Mouse (Mus musculus): ENCODE data around the gene Dmwd. TPM values are rescaled to one million over a fixed set of nuclear protein-coding genes. Genes with fewer than 3 reads are reported as not detected.

The Dmwd gene
- polyA plus RNA-seq, 1 experiment from 2014 or later = 18.0 TPM

GRCm38 (mm10) chr7:19100290-19100689 is 24.3 kb downstream of the Dmwd start:
- Histone ChIP-seq H3K4me1 (peaks cover 25% of the 10 kb centered on the region), H3K4me3 (no peak overlapping the region), H3K36me3 (peaks cover 17% of the 10 kb centered on the region; the same call in 1 of the 2 replicates), H3K27ac (no peak overlapping the region), H3K9me3 (no peaks in the 10 kb centered on the region; the same call in 1 of the 2 replicates), H3K27me3 (ENCODE audit: insufficient read depth, poor library complexity, severe bottlenecking) (no peaks in the 10 kb centered on the region)
- DNase-seq (ENCODE audit: low spot score) = no peak
- WGBS = 86% methylated on average over 1 of the region's 1 CpGs

- DNase-seq (ENCODE audit: low spot score) = no peak
- H3K4me3 ChIP-seq = no peak overlapping the region
- no peak overlapping the region for H3K27ac ChIP-seq
- H3K27me3 ChIP-seq (ENCODE audit: insufficient read depth, poor library complexity, severe bottlenecking) = no peaks in the 10 kb centered on the region
- H3K36me3 ChIP-seq = 0 out of 2 replicates have a peak, but pooled peaks cover 4% of the 10 kb centered on the region
- peaks cover 12% of the 10 kb centered on the region; the same call in 1 of the 2 replicates for H3K4me1 ChIP-seq
- no peaks in the 10 kb centered on the region; the same call in 1 of the 2 replicates for H3K9me3 ChIP-seq
Observed at GRCm38 (mm10) chr7:19103741-19104140, 27.7 kb downstream of the Dmwd start.

GRCm38 (mm10) chr7:19104486-19104885 is 28.5 kb downstream of the Dmwd start:
- DNase-seq (ENCODE audit: low spot score) = no peak
- H3K9me3 ChIP-seq = no peaks in the 10 kb centered on the region; the same call in 1 of the 2 replicates
- no peak overlapping the region for H3K27ac ChIP-seq
- no peaks in the 10 kb centered on the region for H3K27me3 ChIP-seq (ENCODE audit: insufficient read depth, poor library complexity, severe bottlenecking)
- 72% methylated on average over 2 of the region's 2 CpGs for WGBS
- H3K4me3 ChIP-seq = no peak overlapping the region
- peaks cover 10% of the 10 kb centered on the region; the same call in 1 of the 2 replicates for H3K4me1 ChIP-seq
- 0 out of 2 replicates have a peak, but pooled peaks cover 4% of the 10 kb centered on the region for H3K36me3 ChIP-seq

- Histone ChIP-seq H3K36me3 (0 out of 2 replicates have a peak, but pooled peaks cover 4% of the 10 kb centered on the region), H3K27me3 (ENCODE audit: insufficient read depth, poor library complexity, severe bottlenecking) (no peaks in the 10 kb centered on the region), H3K4me3 (no peak overlapping the region), H3K4me1 (peaks cover 10% of the 10 kb centered on the region; the same call in 1 of the 2 replicates), H3K9me3 (no peaks in the 10 kb centered on the region; the same call in 1 of the 2 replicates), H3K27ac (no peak overlapping the region)
- WGBS = 54% methylated on average over 3 of the region's 3 CpGs
- no peak for DNase-seq (ENCODE audit: low spot score)
Observed at GRCm38 (mm10) chr7:19107436-19107835, 31.4 kb downstream of the Dmwd start.

GRCm38 (mm10) chr7:19109565-19109964 is 33.5 kb downstream of the Dmwd start:
- 72% methylated on average over 1 of the region's 1 CpGs for WGBS
- Histone ChIP-seq H3K27me3 (ENCODE audit: insufficient read depth, poor library complexity, severe bottlenecking) (no peaks in the 10 kb centered on the region), H3K4me1 (peaks cover 10% of the 10 kb centered on the region; the same call in 1 of the 2 replicates), H3K4me3 (no peak overlapping the region), H3K9me3 (no peaks in the 10 kb centered on the region), H3K27ac (no peak overlapping the region), H3K36me3 (no peaks in the 10 kb centered on the region)
- DNase-seq (ENCODE audit: low spot score) = no peak

GRCm38 (mm10) chr7:19118028-19118771 is 42.2 kb downstream of the Dmwd start, which contains the start of gene Gm4969:
TSS of gene Gm4969 (minus strand) at chr7:19118368.
- Histone ChIP-seq H3K9me3 (no peaks in the 10 kb centered on the region; the same call in 1 of the 2 replicates), H3K4me1 (peaks cover 23% of the 10 kb centered on the region), H3K4me3 (peak within 1 kb of the TSS; percentile 49), H3K27ac (peak within 1 kb of the TSS; percentile 78), H3K36me3 (no peaks in the 10 kb centered on the region; the same call in 1 of the 2 replicates), H3K27me3 (ENCODE audit: insufficient read depth, poor library complexity, severe bottlenecking) (0 out of 2 replicates have a peak, but pooled peaks cover 4% of the 10 kb centered on the region)
- 19% methylated on average over 64 of the region's 64 CpGs for WGBS
- DNase-seq (ENCODE audit: low spot score) = peak; percentile 88

- H3K27me3 ChIP-seq (ENCODE audit: insufficient read depth, poor library complexity, severe bottlenecking) = 0 out of 2 replicates have a peak, but pooled peaks cover 4% of the 10 kb centered on the region
- WGBS = 86% methylated on average over 8 of the region's 8 CpGs
- H3K4me3 ChIP-seq = peak overlapping the region; percentile 85; the same call in 1 of the 2 replicates
- 0 out of 2 replicates have a peak overlapping the region, but pooled peaks have one; percentile 49 for H3K27ac ChIP-seq
- no peak for DNase-seq (ENCODE audit: low spot score)
- H3K4me1 ChIP-seq = peaks cover 23% of the 10 kb centered on the region
- H3K9me3 ChIP-seq = no peaks in the 10 kb centered on the region; the same call in 1 of the 2 replicates
- H3K36me3 ChIP-seq = no peaks in the 10 kb centered on the region; the same call in 1 of the 2 replicates
Observed at GRCm38 (mm10) chr7:19119083-19119482, 43.1 kb downstream of the Dmwd start.

GRCm38 (mm10) chr7:19119631-19120429 is 43.8 kb downstream of the Dmwd start, which contains the start of gene Fbxo46:
TSS of gene Fbxo46 (plus strand) at chr7:19119859.
- H3K27me3 ChIP-seq (ENCODE audit: insufficient read depth, poor library complexity, severe bottlenecking) = 0 out of 2 replicates have a peak, but pooled peaks cover 4% of the 10 kb centered on the region
- H3K36me3 ChIP-seq = no peaks in the 10 kb centered on the region; the same call in 1 of the 2 replicates
- peaks cover 23% of the 10 kb centered on the region for H3K4me1 ChIP-seq
- peak within 1 kb of the TSS; percentile 85 for H3K4me3 ChIP-seq
- no peaks in the 10 kb centered on the region; the same call in 1 of the 2 replicates for H3K9me3 ChIP-seq
- peak; percentile 98 for DNase-seq (ENCODE audit: low spot score)
- WGBS = 2% methylated on average over 34 of the region's 34 CpGs
- H3K27ac ChIP-seq = peak within 1 kb of the TSS; percentile 89

- WGBS = 93% methylated on average over 4 of the region's 4 CpGs
- Histone ChIP-seq H3K27ac (no peak overlapping the region), H3K36me3 (peaks cover 6% of the 10 kb centered on the region; the same call in 1 of the 2 replicates), H3K9me3 (no peaks in the 10 kb centered on the region; the same call in 1 of the 2 replicates), H3K27me3 (ENCODE audit: insufficient read depth, poor library complexity, severe bottlenecking) (0 out of 2 replicates have a peak, but pooled peaks cover 4% of the 10 kb centered on the region), H3K4me1 (peaks cover 23% of the 10 kb centered on the region), H3K4me3 (no peak overlapping the region)
- no peak for DNase-seq (ENCODE audit: low spot score)
Observed at GRCm38 (mm10) chr7:19121686-19122085, 45.7 kb downstream of the Dmwd start.

GRCm38 (mm10) chr7:19124713-19125112 is 48.7 kb downstream of the Dmwd start:
- Histone ChIP-seq H3K27me3 (ENCODE audit: insufficient read depth, poor library complexity, severe bottlenecking) (no peaks in the 10 kb centered on the region), H3K36me3 (peaks cover 28% of the 10 kb centered on the region), H3K4me1 (peaks cover 16% of the 10 kb centered on the region), H3K27ac (no peak overlapping the region), H3K9me3 (no peaks in the 10 kb centered on the region), H3K4me3 (no peak overlapping the region)
- 90% methylated on average over 6 of the region's 6 CpGs for WGBS
- DNase-seq (ENCODE audit: low spot score) = no peak

- H3K4me3 ChIP-seq = no peak overlapping the region
- no peak overlapping the region for H3K27ac ChIP-seq
- peaks cover 31% of the 10 kb centered on the region for H3K36me3 ChIP-seq
- 88% methylated on average over 5 of the region's 5 CpGs for WGBS
- DNase-seq (ENCODE audit: low spot score) = no peak
- H3K9me3 ChIP-seq = no peaks in the 10 kb centered on the region
- H3K27me3 ChIP-seq (ENCODE audit: insufficient read depth, poor library complexity, severe bottlenecking) = no peaks in the 10 kb centered on the region
- peaks cover 20% of the 10 kb centered on the region for H3K4me1 ChIP-seq
Observed at GRCm38 (mm10) chr7:19127744-19128143, 51.7 kb downstream of the Dmwd start.

GRCm38 (mm10) chr7:19129396-19129795 is 53.4 kb downstream of the Dmwd start:
- H3K27me3 ChIP-seq (ENCODE audit: insufficient read depth, poor library complexity, severe bottlenecking) = no peaks in the 10 kb centered on the region
- 92% methylated on average over 5 of the region's 5 CpGs for WGBS
- no peak overlapping the region for H3K27ac ChIP-seq

More at GRCm38 (mm10) chr7:19129396-19129795, 53.4 kb downstream of the Dmwd start:
- peaks cover 20% of the 10 kb centered on the region for H3K4me1 ChIP-seq
- no peaks in the 10 kb centered on the region for H3K9me3 ChIP-seq
- no peak for DNase-seq (ENCODE audit: low spot score)
- no peak overlapping the region for H3K4me3 ChIP-seq
- H3K36me3 ChIP-seq = peaks cover 34% of the 10 kb centered on the region

All from heart, embryonic 10.5 days (tissue).